Mouse (Mus musculus): ENCODE measurements at regions not wholly inside any gene's neighbourhood (a gene's known extent, or its start where the extent isn't known, plus 50 kb on each side); places are given as distances from the start of the nearest gene placed in this dataset.
A peak's percentile ranks its signal among the peaks of the same experiment; 100 is the strongest.

GRCm38 (mm10) chr12:107759911-107760310 lies 243.5 kb downstream of the Bcl11b start:
- ATAC-seq: no peak

- ATAC-seq: no peak
Observed at GRCm38 (mm10) chr12:107762140-107762539, 241.3 kb downstream of the Bcl11b start.

GRCm38 (mm10) chr12:107769801-107770515 lies 233.4 kb downstream of the Bcl11b start:
- ATAC-seq: no peak

- peak; percentile 64 for ATAC-seq
Observed at GRCm38 (mm10) chr12:107770516-107770836, 232.9 kb downstream of the Bcl11b start.

- ATAC-seq: peak; percentile 51
Observed at GRCm38 (mm10) chr12:107771325-107771724, 232.1 kb downstream of the Bcl11b start.

GRCm38 (mm10) chr12:107771809-107772208 lies 231.6 kb downstream of the Bcl11b start:
- no peak for ATAC-seq

- ATAC-seq: no peak
Observed at GRCm38 (mm10) chr12:107778046-107778445, 225.4 kb downstream of the Bcl11b start.

GRCm38 (mm10) chr12:107779306-107780057 lies 223.9 kb downstream of the Bcl11b start:
- no peak for ATAC-seq

GRCm38 (mm10) chr12:107782147-107782546 lies 221.3 kb downstream of the Bcl11b start:
- no peak for ATAC-seq

- ATAC-seq: peak; percentile 77
Observed at GRCm38 (mm10) chr12:107783831-107784230, 219.6 kb downstream of the Bcl11b start.

- ATAC-seq: no peak
Observed at GRCm38 (mm10) chr12:107789818-107790217, 213.6 kb downstream of the Bcl11b start.

- no peak for ATAC-seq
Observed at GRCm38 (mm10) chr12:107800296-107800695, 203.1 kb downstream of the Bcl11b start.

GRCm38 (mm10) chr12:107807634-107808033 lies 195.8 kb downstream of the Bcl11b start:
- ATAC-seq: no peak

GRCm38 (mm10) chr12:107808158-107808715 lies 195.2 kb downstream of the Bcl11b start:
- no peak for ATAC-seq

GRCm38 (mm10) chr12:107811231-107811630 lies 192.2 kb downstream of the Bcl11b start:
- ATAC-seq: no peak

GRCm38 (mm10) chr12:107812549-107813335 lies 190.7 kb downstream of the Bcl11b start:
- peak; percentile 12 for ATAC-seq

GRCm38 (mm10) chr12:107814926-107815325 lies 188.5 kb downstream of the Bcl11b start:
- peak; percentile 73 for ATAC-seq

GRCm38 (mm10) chr12:107823768-107824394 lies 179.5 kb downstream of the Bcl11b start:
- no peak for ATAC-seq

GRCm38 (mm10) chr12:107825921-107826320 lies 177.5 kb downstream of the Bcl11b start:
- no peak for ATAC-seq

- ATAC-seq: no peak
Observed at GRCm38 (mm10) chr12:107831400-107832128, 171.8 kb downstream of the Bcl11b start.

GRCm38 (mm10) chr12:107833001-107833400 lies 170.4 kb downstream of the Bcl11b start:
- ATAC-seq: peak; percentile 77

GRCm38 (mm10) chr12:107834512-107834911 lies 168.9 kb downstream of the Bcl11b start:
- ATAC-seq: no peak
